Mouse (Mus musculus) retina, postnatal 7 days (tissue): ENCODE data around the gene Sema6d.

Source experiments
- DNase-seq: peaks from one replicate; pipeline ENCODE4 v3.0.0-alpha.2; 2012; ENCODE audit warnings: low read depth, low spot score

The Sema6d gene

GRCm38 (mm10) chr2:124399611-124400010 is 309.8 kb downstream of the Sema6d start:
- no peak for DNase-seq

- DNase-seq: no peak
These were observed 312.1 kb downstream of the Sema6d start for GRCm38 (mm10) chr2:124401727-124402380.

- no peak for DNase-seq
These were observed 313.8 kb downstream of the Sema6d start for GRCm38 (mm10) chr2:124403571-124403970.

GRCm38 (mm10) chr2:124403981-124404380 is 314.2 kb downstream of the Sema6d start:
- no peak for DNase-seq

- no peak for DNase-seq
These were observed 315.1 kb downstream of the Sema6d start for GRCm38 (mm10) chr2:124404631-124405562.

- DNase-seq: no peak
These were observed 319.2 kb downstream of the Sema6d start for GRCm38 (mm10) chr2:124408956-124409355.

GRCm38 (mm10) chr2:124416730-124417129 is 327.0 kb downstream of the Sema6d start:
- DNase-seq: no peak

GRCm38 (mm10) chr2:124418319-124418718 is 328.6 kb downstream of the Sema6d start:
- DNase-seq: no peak

GRCm38 (mm10) chr2:124420170-124420825 is 330.5 kb downstream of the Sema6d start:
- DNase-seq: no peak

GRCm38 (mm10) chr2:124429744-124430143 is 340.0 kb downstream of the Sema6d start:
- DNase-seq: no peak

GRCm38 (mm10) chr2:124430708-124431107 is 340.9 kb downstream of the Sema6d start:
- DNase-seq: no peak

- DNase-seq: no peak
These were observed 345.7 kb downstream of the Sema6d start for GRCm38 (mm10) chr2:124435382-124436002.

GRCm38 (mm10) chr2:124436704-124437103 is 346.9 kb downstream of the Sema6d start:
- no peak for DNase-seq

- no peak for DNase-seq
These were observed 354.4 kb downstream of the Sema6d start for GRCm38 (mm10) chr2:124444199-124444598.

- no peak for DNase-seq
These were observed 366.1 kb downstream of the Sema6d start for GRCm38 (mm10) chr2:124455881-124456280.

- no peak for DNase-seq
These were observed 367.2 kb downstream of the Sema6d start for GRCm38 (mm10) chr2:124456999-124457398.

GRCm38 (mm10) chr2:124458028-124458427 is 368.3 kb downstream of the Sema6d start:
- DNase-seq: no peak

- no peak for DNase-seq
These were observed 371.2 kb downstream of the Sema6d start for GRCm38 (mm10) chr2:124460956-124461355.

GRCm38 (mm10) chr2:124461378-124461851 is 371.6 kb downstream of the Sema6d start:
- DNase-seq: no peak

- DNase-seq: no peak
These were observed 375.5 kb downstream of the Sema6d start for GRCm38 (mm10) chr2:124465004-124465946.
